Mouse (Mus musculus) testis, adult 2 months (tissue): Measurements from ENCODE around the gene Pnpla7.
"Not testable (repeated sequence)": the region's sequence is repeated elsewhere in the genome, so short reads cannot be mapped to it uniquely, and the experiment has no call there.

Experiments
- CTCF ChIP-seq: fragments of 200-500 bp; IDR thresholded peaks from 2 replicates; pipeline ENCODE4 v1.5.1; 2012; ENCODE audit warnings: low read depth, mild to moderate bottlenecking, inconsistent platforms, low read length, moderate library complexity; ENCODE audit not compliant: control insufficient read depth, insufficient read depth, insufficient replicate concordance
- POLR2A ChIP-seq: fragments of 200-500 bp; IDR thresholded peaks from 2 replicates; pipeline ENCODE4 v1.6.1; 2012; ENCODE audit warnings: low read depth, mild to moderate bottlenecking, inconsistent platforms, low read length, moderate library complexity; ENCODE audit not compliant: control insufficient read depth

DNA sequence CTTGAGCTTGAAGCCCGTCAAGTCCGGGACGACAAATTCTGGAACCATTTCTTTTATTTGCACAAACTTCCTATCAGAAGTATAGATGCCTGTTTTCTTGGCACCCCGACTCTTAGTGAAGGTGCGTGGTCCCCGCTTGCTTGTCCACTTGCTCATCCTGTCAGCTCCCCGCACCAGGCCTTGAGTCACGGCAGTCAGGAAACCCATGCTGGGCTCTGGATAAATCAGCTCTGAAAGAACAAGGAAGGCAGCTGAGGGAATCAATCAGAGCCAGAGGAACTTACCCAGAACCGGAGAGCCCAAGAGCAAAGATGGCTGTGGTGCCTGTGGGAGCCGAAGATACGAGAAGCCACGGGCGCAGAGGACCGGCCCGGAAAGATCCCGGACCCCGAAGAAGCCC is 1.4 kb upstream of the Pnpla7 start:
- TF ChIP-seq CTCF, POLR2A: not testable (repeated sequence)
